Mouse (Mus musculus) liver, postnatal 0 days (tissue): ENCODE data around the gene Haus2.

ENCODE experiments used
- CTCF ChIP-seq: sonication (generic); IDR thresholded peaks from 2 replicates; pipeline ENCODE4 v1.5.1; 2016; ENCODE audit warnings: antibody characterized with exemption, low read depth
- EP300 ChIP-seq: IDR thresholded peaks from 2 replicates; pipeline ENCODE4 v1.6.1; 2016; ENCODE audit warnings: antibody characterized with exemption, low read depth, mild to moderate bottlenecking

- TF ChIP-seq CTCF: no peak
- TF ChIP-seq EP300: no peak
These were observed 49.3 kb downstream of the Haus2 start for GRCm38 (mm10) chr2:120658486-120658885.
